Mouse (Mus musculus): ENCODE results near the gene Naa80. TPM values are rescaled to one million over a fixed set of nuclear protein-coding genes. Genes with fewer than 3 reads are reported as not detected.

The Naa80 gene
- polyA plus RNA-seq, 1 experiment from 2014 or later: 17.9 TPM

DNA sequence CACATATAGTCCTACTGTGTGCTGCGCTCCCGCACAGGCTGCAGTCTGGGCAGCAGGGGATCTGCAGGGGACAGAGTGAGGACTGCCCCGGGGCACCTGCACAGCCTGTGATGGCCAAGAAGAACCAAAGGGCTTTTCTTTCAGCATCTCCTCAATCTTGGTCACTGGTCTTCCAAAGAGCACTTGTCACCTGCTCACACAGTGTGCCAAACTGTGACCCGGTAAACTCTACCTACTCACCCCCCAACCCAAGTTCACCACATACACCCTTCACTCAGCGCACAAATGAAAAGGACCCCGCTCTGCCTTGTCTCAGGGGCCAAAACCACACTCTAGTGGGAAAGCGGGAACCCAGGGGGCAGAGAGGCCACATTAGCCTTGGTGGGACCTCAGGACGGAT is 53.2 kb downstream of the Naa80 start:
- H3K9me3 ChIP-seq: no peaks in the 10 kb centered on the region
- H3K36me3 ChIP-seq (replicated peaks): peaks cover 58% of the 10 kb centered on the region
- H3K4me3 ChIP-seq: peak overlapping the region; percentile 80
- peaks cover 99% of the 10 kb centered on the region for H3K4me1 ChIP-seq
- WGBS: 64% methylated on average over 8 of the region's 8 CpGs
- no peaks in the 10 kb centered on the region for H3K27me3 ChIP-seq (ENCODE audit: poor library complexity, severe bottlenecking)
- DNase-seq (ENCODE audit: extremely low spot score, low spot score): no peak
- peak overlapping the region; percentile 97 for H3K27ac ChIP-seq

DNA sequence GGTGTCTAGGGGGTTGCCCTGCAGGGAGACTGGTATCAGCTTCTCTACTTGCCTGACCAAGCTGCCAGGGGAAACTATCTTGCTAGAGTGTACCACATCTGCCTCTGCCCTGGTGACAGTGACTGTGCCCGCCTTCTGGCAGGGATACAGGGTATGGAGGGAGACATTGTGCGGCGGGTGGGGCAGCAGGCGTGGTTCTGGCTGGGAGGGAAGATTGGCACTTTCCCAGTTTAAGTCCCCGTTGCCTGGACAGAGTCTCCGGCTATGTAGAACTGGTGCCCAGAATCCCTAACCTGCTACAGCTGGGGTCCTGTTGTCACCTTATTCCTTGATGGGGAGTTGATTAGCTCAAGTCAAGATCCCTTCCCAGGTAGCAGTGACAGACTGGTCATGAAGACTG is 53.8 kb downstream of the Naa80 start:
- no peaks in the 10 kb centered on the region for H3K27me3 ChIP-seq (ENCODE audit: poor library complexity, severe bottlenecking)
- peak overlapping the region; percentile 80 for H3K4me3 ChIP-seq
- H3K27ac ChIP-seq: peak overlapping the region; percentile 97
- peaks cover 99% of the 10 kb centered on the region for H3K4me1 ChIP-seq
- 50% methylated on average over 6 of the region's 6 CpGs for WGBS
- no peak for DNase-seq (ENCODE audit: extremely low spot score, low spot score)
- H3K9me3 ChIP-seq: no peaks in the 10 kb centered on the region
- peaks cover 55% of the 10 kb centered on the region for H3K36me3 ChIP-seq (replicated peaks)

DNA sequence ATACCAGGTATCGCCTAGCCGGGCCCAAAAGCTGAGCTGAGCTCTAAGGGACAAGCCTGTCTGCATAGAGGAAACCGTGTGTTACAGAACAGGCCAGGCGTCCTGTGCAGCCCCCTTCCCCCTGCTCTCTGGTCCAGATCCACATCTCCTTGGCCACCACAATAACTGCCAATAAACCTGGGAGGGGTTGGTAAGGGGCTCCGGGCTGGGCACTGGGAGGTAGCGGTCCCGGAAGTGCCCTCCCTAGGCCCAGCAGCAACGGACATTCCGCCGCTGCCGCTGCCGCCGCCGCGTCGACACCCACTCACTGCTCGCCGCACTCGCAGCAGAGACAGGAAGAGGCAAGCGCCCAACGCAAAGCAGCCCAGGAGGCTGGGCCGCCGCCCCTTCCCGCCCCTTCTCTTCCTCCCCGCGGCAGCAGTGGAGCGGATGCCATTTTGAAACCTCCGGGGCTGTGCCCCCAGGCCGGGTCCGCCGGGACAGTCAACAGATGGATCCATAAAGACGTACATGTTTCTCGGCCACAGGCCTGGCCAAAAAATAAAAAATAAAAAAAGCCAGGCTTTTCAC is 54.5 kb downstream of the Naa80 start:
- WGBS: 2% methylated on average over 33 of the region's 33 CpGs
- Histone ChIP-seq H3K9me3 (no peaks in the 10 kb centered on the region), H3K4me1 (peaks cover 98% of the 10 kb centered on the region), H3K4me3 (peak overlapping the region; percentile 80), H3K27ac (peak overlapping the region; percentile 97), H3K27me3 (ENCODE audit: poor library complexity, severe bottlenecking) (no peaks in the 10 kb centered on the region), H3K36me3 (replicated peaks) (peaks cover 48% of the 10 kb centered on the region)
- DNase-seq (ENCODE audit: extremely low spot score, low spot score): peak; percentile 69

Other genes with a start within 250 kb of the Naa80 start
- gene Hemk1, start 240.5 kb upstream of the Naa80 start, polyA plus RNA-seq (2016; fragmentation: Nextera tagmentation; extraction: Ambion mirVana): 13.5 and 13.7 TPM in 2 replicates
- gene 6430571L13Rik, start 238.3 kb upstream of the Naa80 start, polyA plus RNA-seq (2016; fragmentation: Nextera tagmentation; extraction: Ambion mirVana): 1.0 and 1.6 TPM in 2 replicates
- 1.0 and 1.2 TPM in 2 replicates for gene Cacna2d2, start 179.3 kb upstream of the Naa80 start, polyA plus RNA-seq (2016; fragmentation: Nextera tagmentation; extraction: Ambion mirVana)
- gene Tmem115, start 44.9 kb upstream of the Naa80 start, polyA plus RNA-seq (2016; fragmentation: Nextera tagmentation; extraction: Ambion mirVana): 33.0 and 35.8 TPM in 2 replicates
- gene Cyb561d2, start 36.7 kb upstream of the Naa80 start, polyA plus RNA-seq (2016; fragmentation: Nextera tagmentation; extraction: Ambion mirVana): 20.4 and 21.0 TPM in 2 replicates
- 36.7 and 37.3 TPM in 2 replicates for gene Nprl2, start 36.7 kb upstream of the Naa80 start, polyA plus RNA-seq (2016; fragmentation: Nextera tagmentation; extraction: Ambion mirVana)
- gene Zmynd10, start 31.6 kb upstream of the Naa80 start, polyA plus RNA-seq (2016; fragmentation: Nextera tagmentation; extraction: Ambion mirVana): 0.74 and 1.4 TPM in 2 replicates
- gene Rassf1, start 27.3 kb upstream of the Naa80 start, polyA plus RNA-seq (2016; fragmentation: Nextera tagmentation; extraction: Ambion mirVana): 57.4 and 59.6 TPM in 2 replicates
- gene Tusc2, start 15.6 kb upstream of the Naa80 start, polyA plus RNA-seq (2016; fragmentation: Nextera tagmentation; extraction: Ambion mirVana): 73.3 and 74.1 TPM in 2 replicates
- 147 TPM in 2 replicates for gene Hyal2, start 10.9 kb upstream of the Naa80 start, polyA plus RNA-seq (2016; fragmentation: Nextera tagmentation; extraction: Ambion mirVana)
- gene Hyal1, start 2.0 kb upstream of the Naa80 start, polyA plus RNA-seq (2016; fragmentation: Nextera tagmentation; extraction: Ambion mirVana): 6.8 and 7.4 TPM in 2 replicates
- 0.42 and 0.47 TPM in 2 replicates for gene Hyal3, start 1.9 kb downstream of the Naa80 start, polyA plus RNA-seq (2016; fragmentation: Nextera tagmentation; extraction: Ambion mirVana)
- 58.6 and 66.8 TPM in 2 replicates for gene Ifrd2, start 8.8 kb downstream of the Naa80 start, polyA plus RNA-seq (2016; fragmentation: Nextera tagmentation; extraction: Ambion mirVana)
- gene Sema3b, start 30.3 kb downstream of the Naa80 start, polyA plus RNA-seq (2016; fragmentation: Nextera tagmentation; extraction: Ambion mirVana): 1.4 and 2.0 TPM in 2 replicates
- gene Gnai2, start 56.5 kb downstream of the Naa80 start, polyA plus RNA-seq (2016; fragmentation: Nextera tagmentation; extraction: Ambion mirVana): 526 and 533 TPM in 2 replicates
- gene Slc38a3, start 90.6 kb downstream of the Naa80 start, polyA plus RNA-seq (2016; fragmentation: Nextera tagmentation; extraction: Ambion mirVana): 8.8 and 9.0 TPM in 2 replicates
- 3.9 and 4.1 TPM in 2 replicates for gene Gnat1, start 100.8 kb downstream of the Naa80 start, polyA plus RNA-seq (2016; fragmentation: Nextera tagmentation; extraction: Ambion mirVana)
- gene Sema3f, start 131.6 kb downstream of the Naa80 start, polyA plus RNA-seq (2016; fragmentation: Nextera tagmentation; extraction: Ambion mirVana): 10.0 and 11.2 TPM in 2 replicates
- gene Rbm5, start 192.1 kb downstream of the Naa80 start, polyA plus RNA-seq (2016; fragmentation: Nextera tagmentation; extraction: Ambion mirVana): 185 and 192 TPM in 2 replicates

All from forebrain, embryonic 10.5 days (tissue).